Mouse (Mus musculus) embryonic fibroblast, embryonic 13.5 days (primary cell): ENCODE data around the gene Zdhhc19.

Experiments used
- CTCF ChIP-seq: IDR thresholded peaks from 2 replicates; pipeline ENCODE4 v1.5.1; 2011; ENCODE audit warnings: mild to moderate bottlenecking, control low read depth, low read length, moderate library complexity, borderline replicate concordance; ENCODE audit not compliant: insufficient read depth
- POLR2A ChIP-seq: IDR thresholded peaks from 2 replicates; pipeline ENCODE4 v1.6.1; 2011; ENCODE audit warnings: low read depth, mild to moderate bottlenecking, control low read depth, low read length, moderate library complexity

GRCm38 (mm10) chr16:32595142-32595855, 99.2 kb downstream of the Zdhhc19 start:
- TF ChIP-seq POLR2A (no peak), CTCF (no peak)
